Mouse (Mus musculus) myocyte (in vitro differentiated cells): ENCODE results near the gene Fam32a. TPM values are rescaled to one million over a fixed set of nuclear protein-coding genes. Genes with fewer than 3 reads are reported as not detected.

Experiments
- H3K27me3 ChIP-seq: one replicate; pipeline ENCODE4 v1.6.1; 2011; ENCODE audit not compliant: control insufficient read depth, insufficient read depth, insufficient read length
- H3K36me3 ChIP-seq: one replicate; pipeline ENCODE4 v1.6.1; 2011; ENCODE audit not compliant: control insufficient read depth, insufficient read depth
- H3K4me2 ChIP-seq: one replicate; pipeline ENCODE4 v1.6.1; 2011; ENCODE audit warnings: low read depth, control low read depth
- H3K4me3 ChIP-seq: one replicate; pipeline ENCODE4 v1.5.1; 2011; ENCODE audit warnings: mild to moderate bottlenecking, control low read depth, moderate library complexity
- H3K79me2 ChIP-seq: one replicate; pipeline ENCODE4 v1.6.1; 2011; ENCODE audit not compliant: control insufficient read depth, insufficient read depth
- H3ac ChIP-seq: one replicate; pipeline ENCODE4 v1.6.1; 2011; ENCODE audit not compliant: control insufficient read depth, insufficient read length
- CEBPB ChIP-seq: IDR thresholded peaks from 2 replicates; pipeline ENCODE4 v1.6.1; 2011; ENCODE audit warnings: mild to moderate bottlenecking, moderate library complexity; ENCODE audit not compliant: poor library complexity, insufficient read depth, severe bottlenecking
- E2F4 ChIP-seq: IDR thresholded peaks from one replicate; pipeline ENCODE4 v1.6.1; 2011; ENCODE audit warnings: mild to moderate bottlenecking, control low read depth, moderate library complexity; ENCODE audit not compliant: insufficient read depth
- MAX ChIP-seq: IDR thresholded peaks from one replicate; pipeline ENCODE4 v1.6.1; 2011; ENCODE audit warnings: low read depth, mild to moderate bottlenecking, control low read depth
- MYOD1 ChIP-seq, 3 experiments: IDR thresholded peaks; one replicate each; pipeline ENCODE4 v1.6.1; 2011; ENCODE audit warnings: control low read depth in 2 of 3, low read depth in 2 of 3, mild to moderate bottlenecking in 2 of 3, moderate library complexity in 1 of 3; ENCODE audit not compliant: insufficient read length in 2 of 3, control insufficient read depth in 1 of 3
- MYOG ChIP-seq, 3 experiments: IDR thresholded peaks; one replicate each; pipeline ENCODE4 v1.6.1; 2011; ENCODE audit warnings: control low read depth in 2 of 3, low read depth in 2 of 3, mild to moderate bottlenecking in 2 of 3; ENCODE audit not compliant: insufficient read length in 2 of 3, control insufficient read depth in 1 of 3, insufficient read depth in 1 of 3
- POLR2A ChIP-seq: IDR thresholded peaks from one replicate; pipeline ENCODE4 v1.6.1; 2011; ENCODE audit warnings: low read depth, mild to moderate bottlenecking, control low read depth, moderate library complexity; ENCODE audit not compliant: insufficient read length
- POLR2AphosphoS2 ChIP-seq: IDR thresholded peaks from one replicate; pipeline ENCODE4 v1.6.1; 2011; ENCODE audit warnings: low read depth, control low read depth; ENCODE audit not compliant: insufficient read length
- REST ChIP-seq: IDR thresholded peaks from one replicate; pipeline ENCODE4 v1.6.1; 2011; ENCODE audit warnings: mild to moderate bottlenecking, control low read depth, moderate library complexity; ENCODE audit not compliant: insufficient read depth, insufficient read length
- SRF ChIP-seq: IDR thresholded peaks from one replicate; pipeline ENCODE4 v1.6.1; 2011; ENCODE audit warnings: low read depth; ENCODE audit not compliant: control insufficient read depth, insufficient read length
- TCF12 ChIP-seq: IDR thresholded peaks from one replicate; pipeline ENCODE4 v1.6.1; 2011; ENCODE audit warnings: mild to moderate bottlenecking, control low read depth; ENCODE audit not compliant: poor library complexity, insufficient read depth, severe bottlenecking
- TCF3 ChIP-seq: IDR thresholded peaks from one replicate; pipeline ENCODE4 v1.6.1; 2011; ENCODE audit warnings: low read depth, control low read depth; ENCODE audit not compliant: insufficient read length
- USF1 ChIP-seq: IDR thresholded peaks from one replicate; pipeline ENCODE4 v1.6.1; 2011; ENCODE audit warnings: low read depth, mild to moderate bottlenecking, control low read depth, moderate library complexity
- polyA plus RNA-seq: library from polyadenylated mRNA; unstranded; fragments of >200 nt; fragmentation: generic; extraction: Trizol; gene quantifications from one replicate; pipeline ENCODE4 v1.2.1, GENCODE M21; 2012; ENCODE audit warnings: missing spikeins

Gene Fam32a
- polyA plus RNA-seq, 1 experiment, result 29.5 TPM

GRCm38 (mm10) chr8:72215871-72216270 is 3.7 kb upstream of the Fam32a start:
- Histone ChIP-seq H3ac (no peak overlapping the region), H3K4me3 (no peak overlapping the region), H3K27me3 (peaks cover 13% of the 10 kb centered on the region), H3K36me3 (no peaks in the 10 kb centered on the region), H3K4me2 (no peak overlapping the region), H3K79me2 (peaks cover 11% of the 10 kb centered on the region)
- TF ChIP-seq REST (no peak), USF1 (no peak), CEBPB (no peak), SRF (no peak), MYOG (IDR thresholded peaks at IDR 0.05; ENCODE audit: control insufficient read depth in 1 of 3, insufficient read depth in 1 of 3, insufficient read length in 2 of 3, low read depth in 2 of 3) (no peak), POLR2AphosphoS2 (no peak), TCF3 (no peak), POLR2A (no peak), MYOD1 (IDR thresholded peaks at IDR 0.05; ENCODE audit: control insufficient read depth in 1 of 3, insufficient read length in 2 of 3, low read depth in 2 of 3) (no peak), E2F4 (no peak), MAX (no peak), TCF12 (no peak)

- Histone ChIP-seq H3K27me3 (no peaks in the 10 kb centered on the region), H3K4me2 (peak overlapping the region; percentile 74), H3K36me3 (peaks cover 3% of the 10 kb centered on the region), H3K4me3 (peak overlapping the region; percentile 74), H3ac (peak overlapping the region; percentile 84), H3K79me2 (peaks cover 22% of the 10 kb centered on the region)
- TF ChIP-seq TCF3, result no peak
- no peak for TF ChIP-seq REST
- no peak for TF ChIP-seq SRF
- no peak for TF ChIP-seq TCF12
These were observed 569 bp upstream of the Fam32a start for GRCm38 (mm10) chr8:72218781-72219540.

- H3K79me2 ChIP-seq, result peaks cover 22% of the 10 kb centered on the region
- no peaks in the 10 kb centered on the region for H3K27me3 ChIP-seq
- peak overlapping the region; percentile 95 for H3K4me2 ChIP-seq
- peak overlapping the region; percentile 74 for H3K4me3 ChIP-seq
- peaks cover 3% of the 10 kb centered on the region for H3K36me3 ChIP-seq
- no peak for TF ChIP-seq MYOG (IDR thresholded peaks at IDR 0.05; ENCODE audit: control insufficient read depth in 1 of 3, insufficient read depth in 1 of 3, insufficient read length in 2 of 3, low read depth in 2 of 3)
- no peak overlapping the region for H3ac ChIP-seq
These were observed 1.2 kb downstream of the Fam32a start for GRCm38 (mm10) chr8:72220758-72221157.

- TF ChIP-seq REST, result no peak
- TF ChIP-seq TCF12, result no peak
- TF ChIP-seq MAX, result no peak
- no peak for TF ChIP-seq USF1
- no peak for TF ChIP-seq MYOG (IDR thresholded peaks at IDR 0.05; ENCODE audit: control insufficient read depth in 1 of 3, insufficient read depth in 1 of 3, insufficient read length in 2 of 3, low read depth in 2 of 3)
- TF ChIP-seq MYOD1 (IDR thresholded peaks at IDR 0.05; ENCODE audit: control insufficient read depth in 1 of 3, insufficient read length in 2 of 3, low read depth in 2 of 3), result no peak
- no peak for TF ChIP-seq CEBPB
- no peak for TF ChIP-seq POLR2A
- no peak overlapping the region for H3ac ChIP-seq
- no peak overlapping the region for H3K4me3 ChIP-seq
- H3K27me3 ChIP-seq, result no peaks in the 10 kb centered on the region
- H3K79me2 ChIP-seq, result peaks cover 22% of the 10 kb centered on the region
- H3K4me2 ChIP-seq, result no peak overlapping the region
- peaks cover 3% of the 10 kb centered on the region for H3K36me3 ChIP-seq
These were observed 3.1 kb downstream of the Fam32a start for GRCm38 (mm10) chr8:72222656-72223055.

- H3K79me2 ChIP-seq, result peaks cover 13% of the 10 kb centered on the region
These were observed 20.2 kb downstream of the Fam32a start, which contains the start of gene Ap1m1 for GRCm38 (mm10) chr8:72239499-72240402. Gene Ap1m1, plus strand, starts transcription at chr8:72240018.

More at GRCm38 (mm10) chr8:72239499-72240402, 20.2 kb downstream of the Fam32a start, which contains the start of gene Ap1m1:
- no peaks in the 10 kb centered on the region for H3K27me3 ChIP-seq
- H3K4me2 ChIP-seq, result peak within 1 kb of the TSS; percentile 74
- TF ChIP-seq USF1 (no peak), POLR2AphosphoS2 (peak; percentile 60), MYOG (IDR thresholded peaks at IDR 0.05; ENCODE audit: control insufficient read depth in 1 of 3, insufficient read depth in 1 of 3, insufficient read length in 2 of 3, low read depth in 2 of 3) (peak in 1 of 3 experiments; percentile 45), SRF (no peak), REST (no peak), POLR2A (peak; percentile 72), MYOD1 (IDR thresholded peaks at IDR 0.05; ENCODE audit: control insufficient read depth in 1 of 3, insufficient read length in 2 of 3, low read depth in 2 of 3) (peak in 2 of 3 experiments; percentile 60 to 72)
- H3K4me3 ChIP-seq, result peak within 1 kb of the TSS; percentile 76
- no peaks in the 10 kb centered on the region for H3K36me3 ChIP-seq
- H3ac ChIP-seq, result peak within 1 kb of the TSS; percentile 55
